Mouse (Mus musculus) thymus, adult 2 months (tissue): ENCODE measurements around the gene Brca1. TPM values are rescaled to one million over a fixed set of nuclear protein-coding genes. Genes with fewer than 3 reads are reported as not detected.
"Not testable (repeated sequence)": the region's sequence is repeated elsewhere in the genome, so short reads cannot be mapped to it uniquely, and the experiment has no call there.

ENCODE experiments used
- DNase-seq: peaks from one replicate; pipeline ENCODE4 v3.0.0; 2021
- H3K27ac ChIP-seq: fragments of 200-500 bp; 2 replicates; pipeline ENCODE4 v1.5.1; 2012; ENCODE audit warnings: low read length, control low read depth; ENCODE audit not compliant: control insufficient read depth, insufficient read depth
- H3K27me3 ChIP-seq: fragments of 200-500 bp; 2 replicates; pipeline ENCODE4 v1.6.1; 2012; ENCODE audit warnings: mild to moderate bottlenecking, low read length, moderate library complexity, mixed read lengths; ENCODE audit not compliant: control insufficient read depth, insufficient read depth
- H3K36me3 ChIP-seq: fragments of 200-500 bp; 2 replicates; pipeline ENCODE4 v1.6.1; 2012; ENCODE audit warnings: mild to moderate bottlenecking, low read length, moderate library complexity; ENCODE audit not compliant: control insufficient read depth, insufficient read depth
- H3K4me1 ChIP-seq: fragments of 200-500 bp; replicated peaks from 2 replicates; pipeline ENCODE4 v1.6.1; 2012; ENCODE audit warnings: low read length; ENCODE audit not compliant: control insufficient read depth, insufficient read depth
- H3K4me3 ChIP-seq: fragments of 200-500 bp; 2 replicates; pipeline ENCODE4 v1.5.1; 2012; ENCODE audit warnings: mild to moderate bottlenecking, low read length, control low read depth, moderate library complexity; ENCODE audit not compliant: control insufficient read depth, insufficient read depth
- CTCF ChIP-seq: fragments of 200-500 bp; IDR thresholded peaks from 2 replicates; pipeline ENCODE4 v1.5.1; 2012; ENCODE audit warnings: mild to moderate bottlenecking, control low read depth, low read length, moderate library complexity, borderline replicate concordance; ENCODE audit not compliant: control insufficient read depth, poor library complexity, insufficient read depth; ENCODE audit errors: extremely low read depth
- POLR2A ChIP-seq: fragments of 200-500 bp; IDR thresholded peaks from 2 replicates; pipeline ENCODE4 v1.6.1; 2012; ENCODE audit warnings: mild to moderate bottlenecking, low read length, control low read depth, moderate library complexity; ENCODE audit not compliant: control insufficient read depth, poor library complexity, insufficient read depth; ENCODE audit errors: extremely low read depth
- WGBS: fragments of 180-500 bp; shearing (Covaris S2); methylation state at CpG from one replicate; pipeline ENCODE4 v1.1.7; 2018; 5-methylcytosine and 5-hydroxymethylcytosine counted together
- polyA plus RNA-seq: library from polyadenylated mRNA; depleted of rRNA; stranded (reverse); fragments of >200 nt; gene quantifications from 2 replicates; pipeline ENCODE4 v1.2.3, GENCODE M21; 2012

Gene Brca1
- polyA plus RNA-seq, 1 experiment, result 4.3 TPM

- Histone ChIP-seq H3K4me1 (peaks cover 24% of the 10 kb centered on the region), H3K4me3 (peak overlapping the region; percentile 69), H3K27ac (no peak overlapping the region), H3K27me3 (no peaks in the 10 kb centered on the region), H3K36me3 (no peaks in the 10 kb centered on the region)
- TF ChIP-seq POLR2A (no peak), CTCF (peak; percentile 36; the same call in 1 of the 2 replicates)
- under 1% methylated on average over 53 of the region's 54 CpGs for WGBS
- DNase-seq, result peak; percentile 71
Observed at GRCm38 (mm10) chr11:101467477-101468262, 84.1 kb downstream of the Brca1 start.

DNA sequence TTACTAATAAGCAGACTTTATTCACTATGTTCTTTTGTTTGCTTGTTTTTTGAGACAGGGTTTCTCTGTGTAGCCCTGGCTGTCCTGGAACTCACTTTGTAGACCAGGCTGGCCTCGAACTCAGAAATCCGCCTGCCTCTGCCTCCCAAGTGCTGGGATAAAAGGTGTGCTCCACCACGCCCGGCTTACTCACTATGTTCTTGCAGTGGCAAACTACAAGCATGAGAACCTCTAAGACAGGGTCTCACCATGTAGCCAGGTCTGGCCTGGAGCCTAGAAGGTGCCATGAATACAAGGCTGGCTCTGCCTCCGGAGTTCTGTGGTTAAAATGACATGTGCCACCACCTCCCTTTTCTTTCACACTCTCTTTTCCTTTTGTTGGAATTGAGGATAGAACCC is 85.2 kb downstream of the Brca1 start:
- H3K4me3 ChIP-seq, DNase-seq, H3K36me3 ChIP-seq, H3K27me3 ChIP-seq, H3K27ac ChIP-seq: not testable (repeated sequence)
- peaks cover 24% of the 10 kb centered on the region for H3K4me1 ChIP-seq
- 65% methylated on average over 5 of the region's 5 CpGs for WGBS

GRCm38 (mm10) chr11:101465869-101466551 is 85.7 kb downstream of the Brca1 start, which contains the start of gene Vat1:
TSS of gene Vat1 (minus strand) at chr11:101466230.
- Histone ChIP-seq H3K27ac (no peak within 1 kb of the TSS), H3K4me3 (peak within 1 kb of the TSS; percentile 92), H3K36me3 (no peaks in the 10 kb centered on the region), H3K27me3 (no peaks in the 10 kb centered on the region), H3K4me1 (peaks cover 24% of the 10 kb centered on the region)
- under 1% methylated on average over 60 of the region's 60 CpGs for WGBS
- DNase-seq, result peak; percentile 60
- TF ChIP-seq CTCF (no peak), POLR2A (no peak)

- peaks cover 24% of the 10 kb centered on the region for H3K4me1 ChIP-seq
Observed at GRCm38 (mm10) chr11:101465101-101465868, 86.5 kb downstream of the Brca1 start.

DNA sequence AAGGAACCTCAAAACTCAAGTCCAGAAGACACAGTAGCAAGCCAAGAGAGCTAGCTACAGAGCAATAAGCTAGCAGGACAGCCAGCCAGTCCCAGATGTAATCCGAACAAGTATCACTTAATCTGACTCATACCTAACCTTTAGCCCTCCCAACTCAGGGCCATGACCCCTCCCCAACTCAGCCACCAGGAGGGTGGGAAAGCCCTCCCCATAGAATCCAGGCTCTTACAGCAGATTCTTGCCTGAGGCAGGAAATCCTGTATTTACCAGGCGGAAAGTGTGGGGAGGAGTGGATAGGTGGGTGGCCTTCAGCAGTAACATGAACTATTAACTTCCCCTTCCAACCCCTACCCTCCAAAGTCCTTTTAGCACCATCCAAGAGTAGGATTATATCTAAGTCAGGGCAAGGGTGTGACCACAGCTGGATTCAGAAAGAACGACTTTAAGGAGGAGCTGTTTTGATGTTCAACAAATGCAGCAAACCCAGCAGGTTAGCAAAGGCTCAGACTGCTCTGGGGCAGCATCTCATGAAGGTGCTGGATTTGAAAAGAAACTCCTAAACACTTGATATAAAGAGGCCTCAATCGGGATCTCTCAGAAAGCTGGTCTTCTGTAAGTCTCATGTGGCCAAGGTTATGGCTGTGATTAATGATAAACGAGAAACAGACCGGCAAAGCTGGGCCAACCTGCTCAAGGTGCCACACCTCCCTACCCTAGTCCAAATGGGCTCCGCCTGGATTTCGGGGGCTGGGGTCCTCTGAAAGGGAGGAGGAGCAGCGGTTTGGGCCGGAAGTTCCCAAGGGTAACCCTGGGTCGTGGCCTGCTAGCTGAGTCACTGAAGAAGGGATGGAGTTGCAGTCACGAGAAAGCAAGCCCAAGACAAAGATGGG is 87.3 kb downstream of the Brca1 start, which contains the start of gene Rnd2:
Gene Rnd2 (plus strand): TSS at position 789 of the 890 bp plus-strand sequence.
- Histone ChIP-seq H3K4me1 (peaks cover 24% of the 10 kb centered on the region), H3K4me3 (peak within 1 kb of the TSS; percentile 92), H3K36me3 (peaks cover 3% of the 10 kb centered on the region; the same call in 1 of the 2 replicates), H3K27ac (no peak within 1 kb of the TSS), H3K27me3 (no peaks in the 10 kb centered on the region)
- WGBS, result 11% methylated on average over 12 of the region's 12 CpGs
- TF ChIP-seq POLR2A, result no peak
- no peak for TF ChIP-seq CTCF
- DNase-seq, result no peak

More at GRCm38 (mm10) chr11:101465101-101465868, 86.5 kb downstream of the Brca1 start:
- peak overlapping the region; percentile 92 for H3K4me3 ChIP-seq
- H3K27me3 ChIP-seq, result no peaks in the 10 kb centered on the region
- H3K36me3 ChIP-seq, result peaks cover under 1% of the 10 kb centered on the region; the same call in 1 of the 2 replicates
- under 1% methylated on average over 51 of the region's 51 CpGs for WGBS
- no peak overlapping the region for H3K27ac ChIP-seq
- no peak for TF ChIP-seq POLR2A
- no peak for TF ChIP-seq CTCF
- peak; percentile 31 for DNase-seq
